8 mouse cellular contexts compared by ENCODE assay signal in genomic region chr16:17204990-17205389, GRCm38 (mm10). TPM values are rescaled to one million over a fixed set of nuclear protein-coding genes. Genes with fewer than 3 reads are reported as not detected.
DNase-seq lines count a peak whose midpoint lies in the region; ATAC-seq lines count a peak whose summit lies in the region.

No protein-coding gene starts in this region.

- no peaks in the 10 kb centered on the region for H3K36me3 ChIP-seq in forebrain, embryonic 14.5 days (ENCODE audit: control insufficient read depth, insufficient read depth, low read length)
- H3K36me3 ChIP-seq in forebrain, embryonic 12.5 days (replicated peaks): no peaks in the 10 kb centered on the region

- H3K27ac ChIP-seq in forebrain, embryonic 14.5 days (ENCODE audit: low read depth, low read length): no peak overlapping the region
- H3K27ac ChIP-seq in forebrain, embryonic 12.5 days: no peak overlapping the region

- no peak overlapping the region for H3K4me2 ChIP-seq in forebrain, embryonic 14.5 days (ENCODE audit: low read length)
- no peak overlapping the region for H3K4me2 ChIP-seq in forebrain, embryonic 12.5 days

- H3K9ac ChIP-seq in forebrain, embryonic 14.5 days (ENCODE audit: low read length): no peak overlapping the region
- no peak overlapping the region for H3K9ac ChIP-seq in forebrain, embryonic 12.5 days

- no peak overlapping the region for H3K4me3 ChIP-seq in forebrain, embryonic 14.5 days (ENCODE audit: low read depth, low read length)
- no peak overlapping the region for H3K4me3 ChIP-seq in forebrain, embryonic 12.5 days (replicated peaks)

- no peaks in the 10 kb centered on the region for H3K9me3 ChIP-seq in forebrain, embryonic 14.5 days (replicated peaks; ENCODE audit: control insufficient read depth, low read length)
- no peaks in the 10 kb centered on the region for H3K9me3 ChIP-seq in forebrain, embryonic 12.5 days

- no peak for ATAC-seq in forebrain, embryonic 14.5 days
- ATAC-seq in forebrain, embryonic 12.5 days (ENCODE audit: low FRiP score): no peak

- DNase-seq in forebrain, embryonic 14.5 days (ENCODE audit: low spot score): peak; percentile 56
- DNase-seq in 3T3-L1 (ENCODE audit: low read depth, low spot score) (peak; percentile 74), ZHBTc4 (ENCODE audit: low read depth, low spot score) (peak; percentile 74)
- DNase-seq in heart, postnatal 4 days: peak; percentile 44
- peak; percentile 16 for DNase-seq in spleen, adult 12 weeks (ENCODE audit: low spot score)
- DNase-seq in right cerebral cortex, adult 18-20 months: no peak
- DNase-seq in gastrocnemius, adult 8-10 months (ENCODE audit: low spot score in 2 of 2): no peak

- H3K27me3 ChIP-seq in forebrain, embryonic 14.5 days (replicated peaks; ENCODE audit: control insufficient read depth, insufficient read depth, low read length): no peaks in the 10 kb centered on the region
- peaks cover 10% of the 10 kb centered on the region; the same call in 1 of the 2 replicates for H3K27me3 ChIP-seq in forebrain, embryonic 12.5 days

- H3K4me1 ChIP-seq in forebrain, embryonic 14.5 days (ENCODE audit: control insufficient read depth, insufficient read depth, low read length): peaks cover 10% of the 10 kb centered on the region
- peaks cover 23% of the 10 kb centered on the region for H3K4me1 ChIP-seq in forebrain, embryonic 12.5 days

- 5% methylated on average over 6 of the region's 6 CpGs for WGBS in forebrain, embryonic 14.5 days
- 5% methylated on average over 6 of the region's 6 CpGs for WGBS in forebrain, embryonic 12.5 days

RNA-seq across cellular contexts. Expression of gene Ube2l3, which starts 2.5 kb away (rescaled TPM):
- 317 and 319 TPM in 2 replicates for polyA plus RNA-seq in forebrain, embryonic 14.5 days (2014; fragmentation: Nextera tagmentation; extraction: Ambion mirVana)
- polyA plus RNA-seq in forebrain, embryonic 12.5 days (2016; fragmentation: Nextera tagmentation; extraction: Ambion mirVana): 388 and 407 TPM in 2 replicates
- total RNA-seq in heart, postnatal 4 days (2021): 100 to 1,000 TPM; 154 to 157 TPM
- 100 to 1,000 TPM; 119 to 134 (median 127) TPM for total RNA-seq in gastrocnemius, adult 8-10 months (2022)

RNA-seq across cellular contexts. Expression of gene Rimbp3, which starts 3.4 kb away (rescaled TPM):
- polyA plus RNA-seq in forebrain, embryonic 14.5 days (2014; fragmentation: Nextera tagmentation; extraction: Ambion mirVana): 1.1 and 1.2 TPM in 2 replicates
- polyA plus RNA-seq in forebrain, embryonic 12.5 days (2016; fragmentation: Nextera tagmentation; extraction: Ambion mirVana): 1.9 and 2.1 TPM in 2 replicates
- under 1 TPM; 0.43 TPM for total RNA-seq in heart, postnatal 4 days (2021)
- under 1 TPM in 2 of 4 experiments, not detected in 2; 0.05 TPM for total RNA-seq in gastrocnemius, adult 8-10 months (2022)

RNA-seq across cellular contexts. Expression of gene Hic2, which starts 28.4 kb away (rescaled TPM):
- polyA plus RNA-seq in forebrain, embryonic 14.5 days (2014; fragmentation: Nextera tagmentation; extraction: Ambion mirVana): 2.9 and 4.2 TPM in 2 replicates
- 12.7 and 13.4 TPM in 2 replicates for polyA plus RNA-seq in forebrain, embryonic 12.5 days (2016; fragmentation: Nextera tagmentation; extraction: Ambion mirVana)
- 1 to 10 TPM; 7.0 to 7.1 TPM for total RNA-seq in heart, postnatal 4 days (2021)
- 1 to 10 TPM; 1.1 to 1.5 (median 1.4) TPM for total RNA-seq in gastrocnemius, adult 8-10 months (2022)

RNA-seq across cellular contexts. Expression of gene Ccdc116, which starts 58.0 kb away (rescaled TPM):
- polyA plus RNA-seq in forebrain, embryonic 14.5 days (2014; fragmentation: Nextera tagmentation; extraction: Ambion mirVana): 0.66 and 1.4 TPM in 2 replicates
- polyA plus RNA-seq in forebrain, embryonic 12.5 days (2016; fragmentation: Nextera tagmentation; extraction: Ambion mirVana): 0.63 and 0.65 TPM in 2 replicates
- under 1 TPM; 0.26 to 0.32 TPM for total RNA-seq in heart, postnatal 4 days (2021)
- under 1 TPM in 1 of 4 experiments, not detected in 3; 0.10 TPM for total RNA-seq in gastrocnemius, adult 8-10 months (2022)

Comparison
In these comparisons a context has a peak if more than half of its experiments do, and no peak if none do; other contexts are left out.
1. DNase-seq: peak in forebrain, embryonic 14.5 days (single experiment), 3T3-L1 (single experiment), ZHBTc4 (single experiment), heart, postnatal 4 days (single experiment) and spleen, adult 12 weeks (single experiment); none in right cerebral cortex, adult 18-20 months (single experiment) and gastrocnemius, adult 8-10 months (0 of 2).